Mouse (Mus musculus): Measurements from ENCODE around the gene 4931422A03Rik. TPM values are rescaled to one million over a fixed set of nuclear protein-coding genes. Genes with fewer than 3 reads are reported as not detected.

The 4931422A03Rik gene
- total RNA-seq, 2 experiments from 2014 or later = 0.52 TPM; not detected in 1

Other genes with a start within 250 kb of the 4931422A03Rik start
- gene Caprin1, start 230.7 kb downstream of the 4931422A03Rik start, total RNA-seq (2014; fragmentation: Nextera tagmentation) = 410 and 422 TPM in 2 replicates
- 571 and 586 TPM in 2 replicates for gene Caprin1, start 230.7 kb downstream of the 4931422A03Rik start, total RNA-seq (2017)
- 386 and 431 TPM in 2 replicates for gene Lmo2, start 70.4 kb downstream of the 4931422A03Rik start, total RNA-seq (2014; fragmentation: Nextera tagmentation)
- 391 and 392 TPM in 2 replicates for gene Lmo2, start 70.4 kb downstream of the 4931422A03Rik start, total RNA-seq (2017)
- gene Fbxo3, start 640 bp downstream of the 4931422A03Rik start, total RNA-seq (2014; fragmentation: Nextera tagmentation) = 79.6 and 89.2 TPM in 2 replicates
- 90.6 and 102 TPM in 2 replicates for gene Fbxo3, start 640 bp downstream of the 4931422A03Rik start, total RNA-seq (2017)
- 0.98 TPM in 1 of 2 replicates, not detected in the other for gene Gm10912, start 37.5 kb upstream of the 4931422A03Rik start, total RNA-seq (2014; fragmentation: Nextera tagmentation)
- 0.53 TPM in 1 of 2 replicates, not detected in the other for gene Gm10912, start 37.5 kb upstream of the 4931422A03Rik start, total RNA-seq (2017)
- gene Gm10799, start 40.2 kb upstream of the 4931422A03Rik start, total RNA-seq (2014; fragmentation: Nextera tagmentation) = not detected in 2 replicates
- not detected in 2 replicates for gene Gm10799, start 40.2 kb upstream of the 4931422A03Rik start, total RNA-seq (2017)
- gene Cd59b, start 41.5 kb upstream of the 4931422A03Rik start, total RNA-seq (2014; fragmentation: Nextera tagmentation) = 5.5 and 8.3 TPM in 2 replicates
- gene Cd59b, start 41.5 kb upstream of the 4931422A03Rik start, total RNA-seq (2017) = 23.2 and 31.1 TPM in 2 replicates
- gene Cd59a, start 67.4 kb upstream of the 4931422A03Rik start, total RNA-seq (2014; fragmentation: Nextera tagmentation) = 8.8 and 21.7 TPM in 2 replicates
- gene Cd59a, start 67.4 kb upstream of the 4931422A03Rik start, total RNA-seq (2017) = 24.2 and 25.3 TPM in 2 replicates
- 0.42 TPM in 1 of 2 replicates, not detected in the other for gene A930018P22Rik, start 94.4 kb upstream of the 4931422A03Rik start, total RNA-seq (2014; fragmentation: Nextera tagmentation)
- gene A930018P22Rik, start 94.4 kb upstream of the 4931422A03Rik start, total RNA-seq (2017) = not detected in 2 replicates

Measured in megakaryocyte-erythroid progenitor cell, adult 5-6 weeks (primary cell).